Mouse (Mus musculus) midbrain, embryonic 15.5 days (tissue): ENCODE measurements around the gene Chchd10. TPM values are rescaled to one million over a fixed set of nuclear protein-coding genes. Genes with fewer than 3 reads are reported as not detected.

Experiments used
- ATAC-seq: fragments of 200-750 bp; cut with Nextera tagmentation; replicated peaks from 2 replicates; pipeline ENCODE4 v1.8.0; 2017; ENCODE audit warnings: moderate TSS enrichment
- H3K27ac ChIP-seq: fragments of 300-500 bp; sonication (generic); 2 replicates; pipeline ENCODE4 v1.5.1; 2015; ENCODE audit warnings: mild to moderate bottlenecking, inconsistent platforms
- H3K27me3 ChIP-seq: fragments of 300-500 bp; sonication (generic); replicated peaks from 2 replicates; pipeline ENCODE4 v1.6.1; 2015; ENCODE audit warnings: inconsistent platforms
- H3K36me3 ChIP-seq: fragments of 300-500 bp; sonication (generic); replicated peaks from 2 replicates; pipeline ENCODE4 v1.6.1; 2015; ENCODE audit warnings: inconsistent platforms
- H3K4me1 ChIP-seq: fragments of 300-500 bp; sonication (generic); 2 replicates; pipeline ENCODE4 v1.6.1; 2015; ENCODE audit warnings: inconsistent platforms
- H3K4me2 ChIP-seq: fragments of 300-500 bp; sonication (generic); 2 replicates; pipeline ENCODE4 v1.6.1; 2015; ENCODE audit warnings: inconsistent platforms, mild to moderate bottlenecking, moderate library complexity
- H3K4me3 ChIP-seq: fragments of 300-500 bp; sonication (generic); 2 replicates; pipeline ENCODE4 v1.5.1; 2015; ENCODE audit warnings: mild to moderate bottlenecking, inconsistent platforms
- H3K9ac ChIP-seq: fragments of 300-500 bp; sonication (generic); 2 replicates; pipeline ENCODE4 v1.6.1; 2015; ENCODE audit warnings: mild to moderate bottlenecking, inconsistent platforms
- H3K9me3 ChIP-seq: fragments of 300-500 bp; sonication (generic); 2 replicates; pipeline ENCODE4 v1.6.1; 2016; ENCODE audit warnings: inconsistent platforms
- WGBS: fragments of 180-500 bp; shearing (Covaris S2); methylation state at CpG from one replicate; pipeline ENCODE4 v1.1.7; 2015; ENCODE audit warnings: mixed read lengths; 5-methylcytosine and 5-hydroxymethylcytosine counted together
- polyA plus RNA-seq: library from polyadenylated mRNA; unstranded; fragments of >200 nt; fragmentation: Nextera tagmentation; extraction: Ambion mirVana; gene quantifications from 2 replicates; pipeline ENCODE4 v1.2.1, GENCODE M21; 2015

Chchd10 gene
- polyA plus RNA-seq, 1 experiment from 2014 or later, result 82.8 TPM

DNA sequence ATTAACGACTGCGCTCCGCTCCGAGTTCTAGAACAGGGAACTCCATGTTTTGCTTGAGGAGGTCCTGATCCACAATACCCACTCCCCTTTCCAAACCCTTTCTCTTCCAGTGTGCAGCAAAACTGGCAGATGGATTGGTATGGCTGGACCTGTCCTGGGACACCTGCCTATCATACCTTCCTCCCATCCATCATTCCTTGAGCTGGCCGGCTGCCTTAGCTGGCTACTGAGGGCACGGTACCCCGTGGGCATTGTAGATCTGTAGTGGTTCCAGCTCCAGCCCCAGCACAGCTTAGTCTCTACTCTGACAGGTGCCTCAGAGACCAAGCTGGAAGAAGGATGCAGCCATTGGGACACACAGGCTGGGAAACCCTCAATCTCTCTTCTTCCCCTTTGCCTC lies 1.6 kb upstream of the Chchd10 start:
- no peak overlapping the region for H3K27ac ChIP-seq
- 0 out of 2 replicates have a peak, but pooled peaks cover 3% of the 10 kb centered on the region for H3K27me3 ChIP-seq
- no peak for ATAC-seq
- no peaks in the 10 kb centered on the region for H3K36me3 ChIP-seq
- 31% methylated on average over 7 of the region's 7 CpGs for WGBS
- peak overlapping the region; percentile 70; the same call in 1 of the 2 replicates for H3K9ac ChIP-seq
- H3K4me1 ChIP-seq, result peaks cover 36% of the 10 kb centered on the region
- H3K9me3 ChIP-seq, result no peaks in the 10 kb centered on the region
- H3K4me2 ChIP-seq, result peak overlapping the region; percentile 96
- peak overlapping the region; percentile 49; the same call in 1 of the 2 replicates for H3K4me3 ChIP-seq

DNA sequence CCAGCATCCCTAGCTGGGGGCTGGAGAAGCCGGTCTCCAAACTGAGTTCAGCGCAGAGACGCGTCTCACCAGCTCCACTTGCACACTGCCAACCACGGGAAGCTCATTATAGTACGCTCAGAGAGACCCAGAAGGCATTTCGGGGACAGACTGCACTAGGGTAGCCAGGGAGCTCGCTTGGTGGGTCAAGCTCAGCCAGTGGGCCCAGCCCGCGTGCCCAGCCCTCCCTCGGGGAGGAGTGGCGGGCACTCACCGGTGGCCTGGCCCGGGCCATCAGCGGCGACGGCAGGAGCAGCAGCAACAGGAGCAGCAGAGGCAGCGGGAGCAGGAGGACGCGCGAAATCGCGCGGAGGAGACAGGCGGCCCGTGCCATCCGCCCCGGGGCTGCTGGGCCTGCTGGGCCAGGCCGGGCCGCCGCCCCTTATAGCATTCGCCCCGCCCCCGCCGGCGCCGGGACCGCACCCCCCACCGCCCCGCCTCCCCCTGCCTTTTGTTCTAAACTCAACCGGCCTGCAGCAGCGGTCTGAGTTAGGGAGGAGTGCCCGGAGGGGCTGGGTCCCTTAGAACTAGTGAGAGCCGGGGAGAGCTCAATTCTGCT lies 750 bp upstream of the Chchd10 start:
- peaks cover 38% of the 10 kb centered on the region for H3K4me1 ChIP-seq
- H3K4me3 ChIP-seq, result peak overlapping the region; percentile 49
- H3K9ac ChIP-seq, result peak overlapping the region; percentile 70
- peak overlapping the region; percentile 56 for H3K27ac ChIP-seq
- 1% methylated on average over 42 of the region's 44 CpGs for WGBS
- ATAC-seq, result peak; percentile 38
- no peaks in the 10 kb centered on the region for H3K9me3 ChIP-seq
- 0 out of 2 replicates have a peak, but pooled peaks cover 3% of the 10 kb centered on the region for H3K27me3 ChIP-seq
- no peaks in the 10 kb centered on the region for H3K36me3 ChIP-seq
- peak overlapping the region; percentile 96 for H3K4me2 ChIP-seq

- 81% methylated on average over 1 of the region's 1 CpGs for WGBS
Measured at GRCm38 (mm10) chr10:75934991-75935390, 2.1 kb downstream of the Chchd10 start.

DNA sequence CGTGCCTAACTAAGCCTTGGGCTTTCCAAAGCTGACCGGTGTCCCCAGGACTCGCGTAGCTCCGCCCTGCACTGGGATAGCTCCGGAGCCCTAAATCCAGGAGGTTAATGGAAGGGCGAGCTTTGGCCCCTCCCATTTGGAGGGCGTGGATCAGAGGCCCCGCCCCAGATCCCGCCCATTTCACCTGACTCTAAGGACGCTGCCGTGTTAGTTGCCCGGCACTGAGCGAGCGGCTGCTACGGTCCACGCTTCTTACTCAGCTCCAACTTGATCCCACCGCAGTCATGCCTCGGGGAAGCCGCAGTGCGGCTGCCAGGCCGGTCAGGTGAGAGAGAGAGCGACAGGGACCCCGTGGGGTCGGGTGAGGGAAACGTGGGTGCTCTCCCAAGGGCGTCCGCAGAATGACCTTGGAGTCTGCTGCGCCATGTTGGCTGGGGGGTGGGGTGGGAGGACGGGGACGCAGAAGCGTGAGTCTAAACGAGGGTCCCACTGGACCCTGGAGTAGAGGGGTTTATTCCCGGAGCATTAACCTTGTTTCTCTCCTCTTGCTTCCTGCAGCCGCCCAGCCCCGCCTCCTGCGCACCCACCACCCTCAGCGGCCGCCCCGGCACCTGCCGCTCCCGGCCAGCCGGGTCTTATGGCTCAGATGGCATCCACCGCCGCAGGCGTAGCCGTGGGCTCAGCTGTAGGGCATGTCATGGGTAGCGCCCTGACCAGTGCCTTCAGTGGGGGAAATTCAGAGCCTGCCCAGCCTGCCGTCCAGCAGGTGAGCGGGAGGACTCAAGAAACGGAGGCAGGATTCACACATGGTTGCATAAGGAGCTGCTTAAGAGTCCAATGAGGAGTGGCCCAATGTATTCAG lies 3.0 kb downstream of the Chchd10 start, which contains the start of gene Mmp11:
Mmp11 (minus strand) TSS at position 817 of the 862 bp plus-strand sequence.
- H3K9me3 ChIP-seq, result no peaks in the 10 kb centered on the region
- peak within 1 kb of the TSS; percentile 65 for H3K4me3 ChIP-seq
- WGBS, result 1% methylated on average over 51 of the region's 51 CpGs
- peaks cover 37% of the 10 kb centered on the region for H3K4me1 ChIP-seq
- H3K27ac ChIP-seq, result peak within 1 kb of the TSS; percentile 73
- H3K9ac ChIP-seq, result peak within 1 kb of the TSS; percentile 51
- no peaks in the 10 kb centered on the region for H3K36me3 ChIP-seq
- peak; percentile 64 for ATAC-seq
- H3K4me2 ChIP-seq, result peak within 1 kb of the TSS; percentile 94
- H3K27me3 ChIP-seq, result 0 out of 2 replicates have a peak, but pooled peaks cover 3% of the 10 kb centered on the region

More at GRCm38 (mm10) chr10:75934991-75935390, 2.1 kb downstream of the Chchd10 start:
- Histone ChIP-seq H3K4me1 (peaks cover 40% of the 10 kb centered on the region), H3K9ac (no peak overlapping the region), H3K36me3 (no peaks in the 10 kb centered on the region), H3K4me2 (peak overlapping the region; percentile 94), H3K9me3 (no peaks in the 10 kb centered on the region), H3K4me3 (no peak overlapping the region), H3K27ac (no peak overlapping the region), H3K27me3 (0 out of 2 replicates have a peak, but pooled peaks cover 3% of the 10 kb centered on the region)
- no peak for ATAC-seq

DNA sequence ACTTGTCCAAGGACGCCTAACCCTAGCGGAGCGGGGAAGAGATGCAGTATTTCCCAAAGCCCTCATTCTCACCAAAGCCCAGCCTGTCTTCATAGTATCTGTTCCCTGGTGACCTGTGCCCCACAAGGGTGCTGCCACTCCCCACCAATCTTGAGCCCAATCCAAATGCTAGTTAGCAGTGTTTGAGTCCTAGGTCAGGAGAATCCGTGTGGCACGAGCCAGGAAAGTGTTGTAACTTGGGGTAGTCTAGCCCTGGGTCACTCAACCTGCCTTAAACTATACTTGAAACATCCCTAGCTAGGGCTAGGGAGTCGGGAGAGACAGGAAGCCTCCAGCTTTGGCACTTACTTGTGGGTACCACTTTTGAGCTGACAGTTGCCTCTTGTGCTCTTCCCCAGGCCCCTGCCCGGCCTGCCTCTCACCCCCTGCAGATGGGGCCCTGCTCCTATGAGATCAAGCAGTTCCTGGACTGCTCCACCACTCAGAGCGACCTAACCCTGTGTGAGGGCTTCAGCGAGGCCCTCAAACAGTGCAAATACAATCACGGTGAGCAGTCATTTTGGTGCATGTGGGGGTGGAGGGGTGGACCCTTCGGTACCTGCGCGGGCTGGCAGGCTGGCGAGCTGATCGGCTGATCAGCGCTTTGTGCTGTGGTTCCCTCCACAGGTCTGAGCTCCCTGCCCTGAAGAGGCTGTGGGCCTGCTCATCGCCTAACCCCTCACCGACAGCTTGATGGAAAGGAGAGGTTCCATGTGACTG lies 4.2 kb downstream of the Chchd10 start:
- 43% methylated on average over 18 of the region's 18 CpGs for WGBS
- peaks cover 27% of the 10 kb centered on the region for H3K4me1 ChIP-seq
- no peak overlapping the region for H3K9ac ChIP-seq
- H3K4me2 ChIP-seq, result peak overlapping the region; percentile 16
- H3K27ac ChIP-seq, result no peak overlapping the region
- 0 out of 2 replicates have a peak, but pooled peaks cover 3% of the 10 kb centered on the region for H3K27me3 ChIP-seq
- peak overlapping the region; percentile 65; the same call in 1 of the 2 replicates for H3K4me3 ChIP-seq
- no peaks in the 10 kb centered on the region for H3K36me3 ChIP-seq
- H3K9me3 ChIP-seq, result no peaks in the 10 kb centered on the region
- no peak for ATAC-seq

DNA sequence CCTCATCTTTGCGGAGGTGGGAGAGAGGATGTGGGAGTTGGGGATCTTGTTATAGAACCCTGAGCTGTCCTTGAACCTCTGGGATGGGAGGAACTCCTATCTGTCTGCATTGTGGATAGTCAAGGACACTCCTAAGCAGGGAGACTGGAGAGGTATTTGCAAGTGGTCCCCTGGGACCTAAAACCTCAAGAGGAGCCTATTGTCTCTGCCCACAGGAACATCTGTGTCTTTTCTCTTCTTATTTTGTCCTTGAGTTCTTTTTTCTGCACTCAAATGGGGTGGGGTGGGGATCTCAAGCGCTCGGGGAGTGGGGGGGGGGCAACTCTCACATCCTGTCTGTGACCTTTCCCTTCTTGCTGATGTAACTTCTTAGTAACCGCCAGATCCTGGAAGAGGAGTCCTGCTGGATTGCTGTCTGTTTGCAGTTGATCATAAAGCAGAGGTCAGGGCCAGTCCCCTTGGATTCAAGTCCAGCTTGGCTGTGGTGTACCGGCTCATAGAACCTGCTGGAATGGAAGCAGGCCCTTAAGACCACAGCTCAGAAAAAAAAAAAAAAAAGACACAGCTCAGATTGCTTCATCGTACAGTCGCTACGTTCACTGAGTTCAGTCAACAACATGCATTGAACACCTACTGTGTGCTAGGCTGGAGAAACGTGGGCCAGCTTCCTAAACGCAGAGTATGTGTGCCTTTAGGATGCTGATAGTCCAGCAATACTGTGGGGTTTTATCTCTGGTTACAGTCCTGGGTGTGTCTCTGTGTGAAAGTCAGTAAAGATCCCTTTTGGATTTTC lies 5.1 kb downstream of the Chchd10 start:
- Histone ChIP-seq H3K9me3 (no peaks in the 10 kb centered on the region), H3K4me3 (no peak overlapping the region), H3K4me1 (peaks cover 18% of the 10 kb centered on the region), H3K27ac (no peak overlapping the region), H3K9ac (no peak overlapping the region), H3K4me2 (peak overlapping the region; percentile 16; the same call in 1 of the 2 replicates), H3K27me3 (0 out of 2 replicates have a peak, but pooled peaks cover 3% of the 10 kb centered on the region), H3K36me3 (no peaks in the 10 kb centered on the region)
- no peak for ATAC-seq
- WGBS, result 56% methylated on average over 10 of the region's 10 CpGs

DNA sequence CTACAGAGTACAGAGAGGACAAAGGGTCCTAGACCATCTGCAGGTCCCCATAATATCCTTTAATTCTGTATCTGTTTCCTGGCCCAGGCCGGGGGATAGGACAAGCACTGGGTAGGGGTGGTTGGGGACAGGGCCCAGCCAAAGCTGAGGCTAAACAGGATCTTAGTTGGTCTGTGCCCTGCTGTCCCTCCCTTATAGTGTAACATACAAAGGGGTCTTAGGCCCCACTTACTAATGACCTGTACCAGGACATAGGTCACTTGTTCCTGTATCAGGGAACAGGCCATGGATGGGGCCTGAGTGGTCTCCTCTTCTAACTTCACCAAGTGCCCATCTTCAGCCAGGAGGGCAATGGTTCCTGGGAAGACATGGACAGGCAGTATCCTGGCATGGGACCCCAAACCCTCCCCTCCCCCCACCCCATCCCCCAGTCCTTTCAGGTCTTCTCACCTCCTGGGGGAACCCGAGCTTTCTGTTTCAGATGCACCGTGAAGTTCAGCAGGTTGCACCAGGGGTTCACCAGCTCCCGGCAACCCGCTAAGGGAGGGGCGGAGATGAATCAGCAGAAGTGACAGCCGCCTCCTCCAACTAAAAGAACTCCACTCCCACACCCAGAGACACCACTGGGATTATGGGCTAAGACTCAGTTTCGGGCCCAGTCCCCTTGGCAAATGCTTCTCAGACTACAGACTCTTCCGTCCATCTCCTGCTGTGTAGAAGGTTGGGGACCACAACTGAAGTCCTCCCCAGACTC lies 6.7 kb downstream of the Chchd10 start:
- WGBS, result 53% methylated on average over 9 of the region's 9 CpGs
- Histone ChIP-seq H3K27me3 (no peaks in the 10 kb centered on the region), H3K27ac (no peak overlapping the region), H3K4me1 (peaks cover 18% of the 10 kb centered on the region), H3K9ac (no peak overlapping the region), H3K4me3 (no peak overlapping the region), H3K4me2 (no peak overlapping the region), H3K9me3 (no peaks in the 10 kb centered on the region), H3K36me3 (no peaks in the 10 kb centered on the region)
- no peak for ATAC-seq

DNA sequence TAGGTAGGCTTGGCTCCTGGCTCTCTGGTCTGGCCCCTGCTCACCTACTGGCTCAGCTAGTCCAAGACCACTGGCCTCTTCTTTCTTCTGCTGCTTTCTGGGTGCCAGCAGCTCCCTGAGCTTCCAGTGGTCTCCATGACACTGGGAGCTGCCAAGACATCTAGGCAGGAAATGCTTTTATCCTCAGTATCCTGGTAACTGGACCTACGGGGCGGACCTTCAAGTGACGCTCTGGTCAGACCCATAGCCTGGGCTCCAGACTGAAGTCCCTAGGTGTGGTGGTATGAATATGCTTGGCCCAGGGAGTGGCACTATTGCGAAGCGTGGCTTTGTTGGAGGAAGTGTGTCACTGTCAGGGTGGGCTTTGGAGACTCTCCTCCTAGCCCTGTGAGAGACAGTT lies 7.6 kb downstream of the Chchd10 start, which contains the start of gene Gm867:
Gm867 (minus strand) TSS at position 153 of the 400 bp plus-strand sequence.
- no peaks in the 10 kb centered on the region for H3K27me3 ChIP-seq
- no peaks in the 10 kb centered on the region for H3K9me3 ChIP-seq
- H3K4me2 ChIP-seq, result no peak within 1 kb of the TSS
- H3K4me1 ChIP-seq, result peaks cover 12% of the 10 kb centered on the region
- H3K4me3 ChIP-seq, result no peak within 1 kb of the TSS
- no peaks in the 10 kb centered on the region for H3K36me3 ChIP-seq
- no peak within 1 kb of the TSS for H3K9ac ChIP-seq
- 83% methylated on average over 5 of the region's 5 CpGs for WGBS
- no peak for ATAC-seq
- no peak within 1 kb of the TSS for H3K27ac ChIP-seq

GRCm38 (mm10) chr10:75941042-75941824 lies 8.3 kb downstream of the Chchd10 start:
- H3K27me3 ChIP-seq, result no peaks in the 10 kb centered on the region
- H3K9me3 ChIP-seq, result no peaks in the 10 kb centered on the region
- no peak overlapping the region for H3K4me2 ChIP-seq
- no peaks in the 10 kb centered on the region for H3K36me3 ChIP-seq
- H3K9ac ChIP-seq, result no peak overlapping the region
- 61% methylated on average over 9 of the region's 9 CpGs for WGBS
- peaks cover 5% of the 10 kb centered on the region for H3K4me1 ChIP-seq
- no peak for ATAC-seq
- no peak overlapping the region for H3K4me3 ChIP-seq
- no peak overlapping the region for H3K27ac ChIP-seq

DNA sequence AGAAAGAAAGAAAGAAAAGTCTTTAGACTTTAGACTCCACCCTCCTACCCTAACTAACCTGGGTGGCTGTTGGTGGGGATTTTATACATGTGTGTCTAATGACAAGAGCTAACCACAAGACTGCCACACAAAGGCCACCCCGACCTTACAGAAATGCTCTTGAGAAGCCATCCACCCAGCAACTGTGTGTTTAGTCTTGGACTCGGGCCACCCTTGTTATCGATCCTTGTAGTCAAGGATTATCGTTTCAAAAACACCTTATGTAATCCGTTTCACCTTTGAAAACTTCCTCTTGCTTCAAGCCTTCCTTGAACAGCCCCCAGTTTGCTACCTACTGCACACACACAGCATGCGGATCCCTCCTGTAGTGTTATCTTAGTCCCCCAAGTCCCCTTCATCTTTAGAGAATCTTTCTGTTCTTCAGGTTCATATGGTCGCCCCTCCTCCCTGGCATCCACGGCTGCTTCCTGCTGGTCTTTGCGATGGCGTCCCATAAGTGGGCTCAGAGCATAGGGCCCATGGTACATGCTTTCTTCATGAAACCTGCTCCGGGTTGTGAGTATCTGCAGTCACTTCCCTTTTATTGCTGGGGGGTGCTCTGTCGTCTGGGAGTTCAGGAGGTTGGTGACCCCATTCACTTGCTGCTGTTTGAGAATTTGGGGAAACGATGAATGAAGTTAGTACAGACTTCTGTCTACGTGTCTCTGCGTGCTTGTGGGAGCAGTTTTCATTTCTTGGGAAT lies 10.0 kb downstream of the Chchd10 start, which contains the start of gene Vpreb3:
Vpreb3 (plus strand) TSS at position 322 of the 742 bp plus-strand sequence.
- H3K4me3 ChIP-seq, result no peak within 1 kb of the TSS
- H3K9ac ChIP-seq, result no peak within 1 kb of the TSS
- no peaks in the 10 kb centered on the region for H3K9me3 ChIP-seq
- H3K4me2 ChIP-seq, result no peak within 1 kb of the TSS
- no peaks in the 10 kb centered on the region for H3K4me1 ChIP-seq
- no peaks in the 10 kb centered on the region for H3K36me3 ChIP-seq
- H3K27ac ChIP-seq, result no peak within 1 kb of the TSS
- no peaks in the 10 kb centered on the region for H3K27me3 ChIP-seq
- 85% methylated on average over 15 of the region's 15 CpGs for WGBS
- ATAC-seq, result no peak
